Mouse (Mus musculus) cortical plate, adult 2 months (tissue): ENCODE results near the gene Itgb3bp.

Experiments
- CTCF ChIP-seq: fragments of 200-500 bp; IDR thresholded peaks from 2 replicates; pipeline ENCODE4 v1.5.1; 2011; ENCODE audit warnings: mild to moderate bottlenecking, control low read depth, low read length; ENCODE audit not compliant: insufficient read depth; ENCODE audit errors: extremely low read depth
- POLR2A ChIP-seq: fragments of 200-500 bp; IDR thresholded peaks from 2 replicates; pipeline ENCODE4 v1.6.1; 2011; ENCODE audit warnings: mild to moderate bottlenecking, low read length, control low read depth; ENCODE audit not compliant: insufficient read depth; ENCODE audit errors: extremely low read depth

- no peak for TF ChIP-seq CTCF
- no peak for TF ChIP-seq POLR2A
Measured at GRCm38 (mm10) chr4:99773041-99773440, 156.6 kb downstream of the Itgb3bp start.
